Mouse (Mus musculus) spleen, embryonic (tissue): Measurements from ENCODE around the gene Cd82.

ENCODE experiments used
- CTCF ChIA-PET: fragments of 350-600 bp; sonication (Branson Sonifier 250); formaldehyde crosslinking; loops from one replicate; lab custom pipeline; 2022; lab: Charles Lee

Gene Cd82

DNA sequence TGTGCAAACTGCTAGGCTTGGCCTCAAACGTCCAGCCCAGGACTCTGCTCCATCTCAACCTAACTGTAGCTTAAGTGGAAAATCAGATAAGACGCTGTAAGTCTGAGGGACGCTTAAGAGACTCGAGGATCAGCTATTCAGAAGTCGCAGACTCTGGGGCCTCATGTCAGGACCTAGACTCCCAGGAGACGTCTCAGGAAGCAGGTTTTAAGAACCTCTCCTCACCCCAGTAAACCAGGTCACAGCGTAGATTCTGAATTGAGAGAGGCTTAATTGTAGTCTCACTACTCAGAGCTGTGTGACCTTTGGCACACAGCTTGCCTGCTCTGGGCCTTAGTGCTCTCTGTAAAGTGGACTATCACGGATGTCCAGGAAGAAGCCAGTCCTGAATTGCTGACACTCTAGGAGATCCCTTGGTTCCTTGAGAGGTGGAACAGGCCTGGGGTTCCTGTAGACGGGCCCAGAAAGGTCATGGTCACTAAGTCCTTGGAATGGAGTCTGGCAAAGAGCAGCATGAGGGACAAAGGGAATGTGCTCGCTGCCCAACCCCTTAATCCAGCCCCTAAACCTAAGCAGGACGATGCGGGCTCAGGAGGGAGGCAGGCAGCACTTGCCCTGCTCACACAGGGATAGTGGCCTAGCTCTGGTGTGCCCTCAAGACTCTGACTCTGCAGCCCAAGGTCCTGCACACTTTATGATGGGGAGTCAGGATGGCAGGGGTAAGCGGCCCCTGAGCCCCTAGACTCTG is 16.2 kb downstream of the Cd82 start:
- CTCF ChIA-PET, result no interaction called here

DNA sequence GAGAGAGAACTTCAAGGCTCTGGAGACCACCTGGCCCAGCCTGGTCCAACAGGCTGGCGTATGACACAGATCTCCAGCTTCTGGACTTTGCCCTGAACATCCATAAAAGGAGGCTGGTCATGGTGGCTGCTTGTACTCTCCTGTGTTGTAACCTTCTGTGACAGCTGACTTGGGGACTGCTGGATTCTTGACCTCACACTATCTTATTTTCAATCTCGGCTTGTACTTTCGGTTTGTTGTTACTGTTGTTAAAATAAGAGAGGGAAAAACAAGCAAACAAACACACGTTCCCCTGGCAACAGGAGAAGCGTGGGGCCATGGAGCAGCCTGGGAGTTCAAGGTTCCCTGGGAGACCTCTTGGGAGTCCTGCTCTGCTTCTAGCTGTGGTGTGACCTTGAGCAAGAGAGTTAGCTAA is 17.7 kb downstream of the Cd82 start:
- CTCF ChIA-PET, result interaction anchor here (0.6 to 1.0 kb wide), 2 partner anchors 27 to 41 kb away, joined by 3 read pairs; no protein-coding TSS in a partner anchor

DNA sequence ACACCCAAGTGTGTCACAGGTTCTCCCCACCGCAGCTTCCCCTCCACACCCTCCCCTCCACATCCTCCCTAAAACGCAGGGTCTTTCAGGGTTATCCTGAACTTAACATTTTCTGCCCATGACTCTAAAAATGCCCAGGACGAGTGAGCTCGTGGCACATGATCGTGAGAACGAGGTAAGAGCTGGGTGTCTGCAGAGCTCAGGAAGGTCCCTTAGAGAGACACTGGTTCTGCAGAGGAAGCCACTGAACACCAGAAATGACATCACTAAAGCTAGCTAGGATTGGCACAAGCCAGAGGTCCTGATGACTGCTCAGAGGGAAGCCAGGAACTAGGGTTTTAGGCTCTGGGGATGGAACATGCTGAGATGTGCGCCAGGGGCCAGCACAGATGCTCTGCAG is 18.7 kb downstream of the Cd82 start:
- CTCF ChIA-PET, result no interaction called here

DNA sequence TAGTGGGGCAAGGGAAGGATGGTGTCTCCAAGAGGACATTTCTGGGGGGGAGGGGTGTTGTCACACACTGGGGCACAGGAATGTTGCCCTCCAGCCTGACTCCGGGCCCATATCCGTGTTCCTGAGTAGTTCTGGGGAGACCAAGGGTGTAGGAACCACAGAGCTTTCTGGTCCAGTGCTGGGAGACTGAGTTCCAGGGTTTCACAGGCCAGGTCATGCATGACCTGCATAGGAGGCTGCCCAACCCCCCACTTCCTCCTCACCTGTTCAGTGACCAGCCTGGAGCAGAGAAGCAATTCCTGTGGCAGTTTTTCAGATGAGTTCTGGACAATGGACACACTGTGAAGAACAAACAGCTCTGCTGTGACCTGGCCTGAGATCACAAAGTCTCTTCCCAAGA is 19.8 kb downstream of the Cd82 start:
- CTCF ChIA-PET, result no interaction called here

DNA sequence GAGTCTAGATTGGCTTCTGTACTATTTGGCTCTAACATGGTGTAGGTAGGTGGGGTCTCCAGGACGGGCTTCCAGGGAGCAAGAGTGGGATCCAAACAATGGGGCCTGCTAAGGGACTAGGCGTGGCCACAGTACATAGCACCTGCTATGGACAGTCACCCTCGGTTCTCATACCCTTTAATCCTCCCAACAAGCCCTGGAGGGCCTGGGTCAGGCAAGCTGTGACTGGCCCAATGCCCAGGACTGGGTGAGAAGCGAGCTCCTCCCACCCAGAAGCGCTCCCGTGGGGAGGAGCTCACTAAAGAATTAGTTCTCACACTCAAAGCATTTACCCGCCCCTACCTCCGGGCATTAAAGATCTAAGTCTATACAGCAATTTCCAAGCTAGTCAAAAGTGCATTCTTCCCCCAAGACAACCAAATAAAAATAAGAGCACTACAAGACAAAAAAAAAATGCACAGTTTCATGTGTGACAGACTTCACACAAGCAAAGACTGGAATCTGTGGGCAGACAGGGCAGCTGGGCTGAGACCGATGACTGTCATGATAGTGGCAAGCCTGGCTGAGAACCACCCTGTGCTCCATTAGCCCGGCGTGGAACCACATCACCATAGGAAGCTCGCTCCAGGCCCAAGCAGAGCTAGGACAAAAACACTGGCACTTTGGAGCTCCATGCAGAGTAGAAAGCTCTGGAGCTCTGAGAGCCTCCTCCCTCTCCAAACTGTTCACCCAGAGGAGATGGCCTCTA is 23.0 kb downstream of the Cd82 start:
- CTCF ChIA-PET, result interaction anchor here (1.2 kb wide), 1 partner anchor 32 kb away, joined by 4 read pairs; no protein-coding TSS in a partner anchor

DNA sequence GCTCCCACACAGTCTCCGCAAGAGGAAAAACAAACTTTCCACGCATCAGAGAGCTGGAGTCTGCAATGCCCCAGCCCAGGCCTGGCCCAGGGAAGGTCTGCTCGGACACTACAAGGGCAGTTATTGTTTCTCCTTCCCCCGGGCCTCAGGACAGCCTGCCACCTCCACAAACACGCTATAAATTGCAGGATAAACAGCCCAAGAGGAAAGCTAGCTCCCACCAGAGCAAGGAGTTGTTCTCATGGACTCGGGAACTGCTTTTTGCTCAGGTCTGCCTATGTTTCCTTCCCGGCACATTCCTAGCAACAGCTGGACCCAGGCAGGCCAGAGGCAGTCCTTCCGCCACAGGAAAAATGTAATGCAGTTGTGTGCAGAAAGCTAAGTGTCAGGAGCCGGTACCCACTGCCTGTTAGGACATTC is 23.6 kb downstream of the Cd82 start:
- CTCF ChIA-PET, result interaction anchor here (1.2 kb wide), 1 partner anchor 33 kb away, joined by 4 read pairs; no protein-coding TSS in a partner anchor

DNA sequence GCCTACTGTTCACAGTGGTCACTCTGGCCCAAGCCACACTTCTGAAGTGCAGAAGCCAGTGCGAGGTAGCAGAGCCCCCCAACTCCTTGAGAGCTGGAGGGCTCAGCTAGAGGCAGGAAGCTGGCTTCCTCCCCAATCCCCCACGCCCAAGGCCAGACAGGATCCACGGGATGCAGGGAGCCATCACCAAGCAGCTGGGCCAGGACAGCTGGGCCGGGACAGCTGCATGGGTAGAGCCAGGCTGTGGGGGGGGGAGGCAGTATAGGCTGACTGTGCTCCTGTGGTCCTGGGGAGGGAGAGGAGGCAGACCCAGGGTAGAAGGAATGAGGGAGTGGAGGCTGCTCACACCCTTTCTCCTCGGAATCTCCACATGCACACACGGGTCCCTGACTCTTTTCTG is 24.6 kb downstream of the Cd82 start:
- CTCF ChIA-PET, result interaction anchor here (0.5 kb wide), 1 partner anchor 975 kb away, joined by 15 read pairs; no protein-coding TSS in a partner anchor

DNA sequence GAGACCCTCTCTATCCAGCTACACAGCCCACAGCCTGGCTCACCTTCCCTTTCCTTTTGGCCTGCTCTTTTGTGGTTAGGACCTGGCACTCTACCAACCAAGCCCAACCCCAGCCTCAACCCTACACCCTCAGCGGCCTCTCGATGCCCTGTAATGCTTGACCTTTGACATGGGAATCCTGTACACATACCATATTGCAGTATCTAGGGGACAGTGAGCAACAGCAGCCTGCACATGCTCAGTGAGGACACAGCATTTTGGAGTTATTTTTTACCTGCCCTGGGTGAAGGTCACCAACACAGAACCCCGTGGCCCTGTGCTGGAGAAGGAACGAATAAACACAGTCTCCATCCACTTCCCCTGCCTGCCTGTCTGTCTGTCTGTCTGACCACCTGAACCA is 27.4 kb downstream of the Cd82 start:
- CTCF ChIA-PET, result no interaction called here

DNA sequence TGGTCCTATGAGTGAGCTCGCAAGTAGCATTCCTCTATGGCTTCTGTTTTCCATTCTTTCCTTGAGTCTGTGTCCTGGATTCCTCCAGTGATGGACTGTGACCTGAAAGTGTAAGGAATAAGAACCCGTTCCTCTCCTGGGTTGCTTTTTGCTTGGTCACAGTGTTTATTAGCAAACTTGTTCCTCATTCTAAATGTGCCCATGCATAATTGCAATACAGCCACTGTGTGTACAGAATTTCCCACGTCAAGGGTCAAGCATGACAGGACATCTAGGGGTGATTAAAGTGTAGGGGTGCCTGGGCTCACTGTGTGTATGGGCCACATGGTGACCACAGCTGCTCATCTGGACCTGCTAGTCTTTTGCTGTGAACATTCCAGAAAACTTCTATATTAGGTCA is 28.0 kb downstream of the Cd82 start:
- CTCF ChIA-PET, result no interaction called here

DNA sequence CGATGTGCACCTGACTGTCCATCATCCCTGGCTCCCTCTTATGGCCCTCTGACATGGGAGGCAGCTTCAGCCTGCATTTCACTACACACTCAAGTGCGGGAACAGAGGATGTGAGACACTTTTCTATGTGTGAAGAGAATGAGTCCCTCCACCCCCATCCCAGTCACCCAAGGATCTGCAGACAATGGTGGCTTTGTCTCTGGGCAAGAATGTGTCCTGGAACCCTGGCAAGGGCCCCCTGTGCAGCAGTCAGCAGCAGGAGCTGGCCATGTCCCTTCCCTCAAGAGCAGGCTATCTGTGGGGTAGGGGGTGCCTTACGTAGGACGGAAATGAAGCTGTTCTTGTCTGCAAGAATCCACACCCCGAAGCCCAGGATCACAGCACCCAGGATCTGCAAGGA is 29.4 kb downstream of the Cd82 start:
- CTCF ChIA-PET, result no interaction called here

DNA sequence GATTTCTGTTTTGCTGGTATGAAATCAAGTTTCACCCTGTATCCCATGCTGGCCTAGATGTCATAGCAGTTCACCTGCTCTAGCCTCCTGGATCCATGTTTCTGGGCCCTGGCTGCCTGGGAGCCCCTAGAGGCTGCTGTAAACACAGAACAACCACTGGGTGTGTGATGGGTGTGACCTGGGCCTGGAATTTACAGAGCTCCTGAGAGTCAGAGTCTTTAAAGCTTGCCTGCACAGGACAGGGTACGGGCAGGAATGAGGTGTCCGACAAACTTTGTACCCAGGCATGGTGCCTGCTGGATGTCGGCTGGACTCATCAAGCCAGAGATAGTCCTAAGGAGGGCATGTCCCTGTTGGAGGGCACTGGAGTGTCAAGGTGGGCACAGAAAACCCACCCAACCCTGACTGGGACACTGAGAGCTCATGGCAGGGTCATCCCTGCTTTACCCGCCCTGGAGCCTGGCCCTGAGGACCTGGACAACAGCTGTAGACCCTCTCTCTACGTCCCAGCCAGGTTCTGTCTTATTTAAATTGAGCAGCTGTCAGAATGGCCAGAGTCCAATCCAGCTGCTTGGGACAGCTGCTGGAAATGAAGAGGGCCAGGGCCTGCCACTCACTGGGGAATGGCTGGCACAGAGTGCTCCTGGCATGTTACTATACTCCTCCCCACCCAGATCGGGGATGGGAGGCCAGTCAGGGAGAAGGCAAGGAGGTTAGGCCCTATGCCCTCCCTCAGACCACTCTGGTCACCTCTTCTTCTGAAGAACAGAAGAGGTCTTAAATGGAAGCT is 30.1 kb downstream of the Cd82 start:
- CTCF ChIA-PET, result no interaction called here

DNA sequence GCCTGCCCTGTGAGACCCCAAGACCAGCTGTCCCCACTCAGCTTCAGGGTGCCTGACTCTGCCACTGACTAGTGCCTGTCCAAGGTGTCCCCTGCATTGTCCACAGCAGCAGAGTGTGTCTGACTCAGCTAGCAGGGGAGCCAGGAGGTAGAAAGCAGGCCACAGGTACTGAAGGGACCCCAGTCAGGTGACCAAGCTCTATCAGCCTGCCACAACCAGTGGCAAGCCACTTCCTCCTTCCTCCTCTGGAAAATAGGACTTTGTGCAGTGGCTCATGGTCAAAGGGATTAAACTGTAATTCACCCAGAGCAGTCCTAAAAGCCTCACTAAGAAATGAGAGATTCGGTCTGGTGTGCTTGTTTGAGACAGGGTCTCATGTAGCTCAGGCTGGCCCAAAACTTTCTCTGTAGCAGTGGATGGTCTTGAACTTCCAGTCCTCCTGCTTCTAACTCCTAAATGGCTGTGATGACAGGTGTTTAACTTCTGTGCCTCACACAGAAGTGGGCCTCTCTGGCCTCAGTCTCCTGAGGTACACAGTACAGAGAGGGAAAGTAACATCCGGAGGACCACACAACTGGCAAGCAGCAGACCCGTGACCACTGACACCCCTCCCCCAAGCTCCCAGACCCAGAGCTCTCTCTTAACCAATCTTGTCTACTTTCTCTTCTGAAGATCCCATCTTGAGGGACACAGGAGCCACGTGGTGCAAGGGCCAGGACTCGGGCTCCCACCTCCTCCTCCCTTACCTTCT is 31.2 kb downstream of the Cd82 start:
- CTCF ChIA-PET, result interaction anchor here (0.5 kb wide), 1 partner anchor 383 kb away, joined by 9 read pairs; no protein-coding TSS in a partner anchor

DNA sequence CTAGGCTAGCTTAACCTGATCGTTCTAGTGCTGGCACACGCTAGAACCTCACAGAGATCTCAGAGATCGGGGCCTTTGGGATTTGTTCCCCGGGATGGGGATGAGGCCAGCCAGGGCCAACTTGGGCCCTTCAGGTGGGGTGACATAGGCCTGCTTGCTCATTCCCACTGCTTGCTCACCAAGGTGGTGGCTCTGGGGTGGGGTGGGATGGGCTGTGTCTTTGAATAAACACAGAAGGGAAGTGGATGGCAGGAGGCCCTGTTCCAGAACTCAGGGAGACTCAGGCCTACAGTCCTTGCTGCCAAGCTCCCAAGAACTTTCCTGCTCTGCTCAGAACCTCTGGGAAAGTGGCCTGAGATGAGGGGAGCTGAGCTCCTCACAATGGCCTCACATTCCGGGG is 31.9 kb downstream of the Cd82 start:
- CTCF ChIA-PET, result interaction anchor here (0.5 kb wide), 1 partner anchor 382 kb away, joined by 9 read pairs; no protein-coding TSS in a partner anchor

DNA sequence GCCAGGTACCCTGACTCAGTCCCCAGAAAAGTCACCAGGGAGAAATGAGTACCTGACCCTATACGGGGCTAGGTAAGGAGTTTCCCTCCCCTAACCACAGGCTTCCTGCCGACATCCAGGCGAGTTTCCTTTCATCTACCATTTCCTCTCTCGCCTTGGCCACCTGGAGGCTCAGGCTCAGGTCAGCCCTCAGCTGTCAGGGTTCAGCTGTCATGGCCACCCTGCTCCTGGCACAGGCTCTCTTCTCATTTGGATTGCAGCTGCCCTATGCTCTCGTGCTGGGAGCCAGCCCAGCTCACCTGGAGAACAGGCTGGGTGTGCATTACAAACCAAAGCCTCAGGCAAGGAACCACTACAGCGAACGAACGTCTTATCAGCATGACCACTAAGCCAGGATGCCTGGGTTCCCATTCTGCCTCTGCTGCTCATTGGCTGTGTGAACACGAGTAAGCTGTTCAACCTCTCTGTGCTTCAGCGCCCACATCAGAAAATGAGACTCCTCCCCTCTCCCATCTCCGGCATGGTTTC is 34.9 kb downstream of the Cd82 start:
- CTCF ChIA-PET, result interaction anchor here (1.3 kb wide), 1 partner anchor 43 kb away, joined by 4 read pairs; no protein-coding TSS in a partner anchor

DNA sequence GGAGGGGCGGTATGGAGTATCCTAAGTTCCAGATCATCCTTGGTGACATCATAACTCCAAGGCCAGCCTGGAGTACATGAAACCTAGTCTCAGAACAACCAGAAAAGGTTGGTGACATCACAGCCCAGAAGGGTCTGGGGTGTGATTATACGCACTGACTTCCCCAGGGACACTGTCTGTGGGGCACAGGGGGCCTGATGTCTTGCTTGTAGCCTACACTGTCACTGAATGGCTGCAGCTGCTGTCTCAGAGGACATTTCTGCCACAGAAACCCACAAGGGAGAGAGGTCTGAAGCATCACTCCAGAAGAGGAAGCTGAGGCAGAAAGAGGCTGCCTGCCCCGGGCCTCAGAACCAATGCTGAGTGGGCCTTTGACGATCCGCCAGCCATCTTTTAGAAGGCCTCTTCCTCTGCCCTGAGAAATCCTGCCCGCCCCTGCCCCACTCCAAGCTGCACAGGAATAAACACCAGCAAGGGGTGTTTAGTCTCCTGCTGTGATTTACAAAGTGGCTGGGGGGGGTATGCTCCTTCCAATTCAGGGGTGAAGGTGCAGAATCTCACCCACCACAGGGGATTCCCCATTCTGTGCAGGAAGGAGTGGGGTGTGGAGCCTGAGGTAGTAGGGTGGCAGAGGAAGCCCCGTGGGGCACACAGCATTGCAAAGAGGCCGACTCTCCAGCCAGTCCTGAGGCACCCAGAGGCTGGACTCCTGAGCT is 35.8 kb downstream of the Cd82 start:
- CTCF ChIA-PET, result interaction anchor here (1.6 kb wide), 1 partner anchor 35 kb away, joined by 4 read pairs; no protein-coding TSS in a partner anchor

DNA sequence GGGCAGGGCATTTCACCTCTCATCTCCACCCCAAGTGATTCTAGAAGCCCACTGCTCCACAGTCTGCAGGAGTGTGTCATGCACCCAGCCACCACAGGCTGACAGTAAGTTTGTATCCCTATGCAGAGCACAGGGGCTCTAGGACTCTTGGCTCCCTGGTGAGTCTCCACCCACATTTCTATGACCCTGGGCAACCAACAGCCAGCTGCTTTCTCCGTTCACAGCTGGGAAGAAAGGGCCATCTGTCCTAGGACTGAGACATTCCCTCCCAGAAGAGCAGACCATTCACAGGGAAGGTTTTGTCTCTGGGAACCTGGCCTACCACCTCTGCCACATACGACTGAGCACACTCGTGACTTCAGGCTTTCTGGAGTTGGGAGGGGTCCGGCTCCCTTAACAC is 37.1 kb downstream of the Cd82 start:
- CTCF ChIA-PET, result interaction anchor here (1.6 kb wide), 1 partner anchor 36 kb away, joined by 4 read pairs; no protein-coding TSS in a partner anchor

DNA sequence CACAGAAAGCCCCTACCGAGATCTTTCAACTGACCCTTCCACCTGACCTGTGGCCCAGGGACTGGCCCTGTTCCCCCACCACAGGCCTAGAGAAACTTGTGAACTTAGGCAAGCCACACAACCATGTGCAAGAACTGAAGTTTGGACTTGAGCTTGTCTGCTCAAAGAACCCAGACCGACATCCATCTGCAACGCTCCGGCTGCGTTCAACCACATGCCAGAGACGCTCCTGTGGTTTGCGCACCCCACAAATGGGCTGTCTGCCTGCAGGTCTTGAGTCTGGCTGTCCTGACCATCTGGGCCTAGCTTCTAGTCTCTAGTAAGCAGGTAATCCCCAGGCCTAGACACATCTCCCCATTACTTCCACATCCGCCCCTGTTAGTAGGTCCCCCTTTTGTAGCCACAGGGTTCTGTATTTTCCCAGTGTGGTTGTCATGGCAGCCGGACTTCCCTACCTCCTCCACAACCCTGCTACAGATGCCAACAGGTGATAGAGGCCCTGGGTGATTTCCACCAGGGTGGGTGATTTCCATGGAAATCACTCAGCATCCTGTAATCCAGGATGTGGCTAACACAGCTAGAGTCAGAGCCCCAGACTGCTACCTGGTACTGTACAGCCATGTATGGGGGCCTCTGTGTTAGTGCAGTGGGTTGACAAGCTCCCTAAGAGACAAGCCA is 38.5 kb downstream of the Cd82 start:
- CTCF ChIA-PET, result no interaction called here

DNA sequence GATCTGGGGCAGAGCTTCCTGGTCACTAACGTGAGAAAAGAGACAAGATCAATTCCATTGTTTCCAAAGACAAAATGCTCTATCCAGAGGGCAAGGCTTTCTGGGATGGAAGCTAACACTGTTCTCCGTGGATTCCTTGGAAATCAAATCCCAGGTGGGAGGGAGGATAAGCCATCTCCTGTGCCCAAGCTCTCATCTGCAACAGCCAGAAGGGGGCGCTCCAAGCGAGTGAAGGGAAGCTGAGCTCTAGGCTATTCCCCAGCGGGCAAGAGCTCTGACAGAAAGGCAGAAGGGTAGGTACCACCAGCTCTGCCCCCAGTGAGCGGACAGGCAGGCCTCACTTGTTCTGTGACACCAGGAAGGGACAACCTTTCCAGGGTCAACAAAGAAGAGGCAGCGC is 41.6 kb downstream of the Cd82 start:
- CTCF ChIA-PET, result interaction anchor here (0.8 to 8.9 kb wide), 6 partner anchors 9 to 51 kb away, joined by 3 to 54 read pairs (median 5); no protein-coding TSS in a partner anchor

DNA sequence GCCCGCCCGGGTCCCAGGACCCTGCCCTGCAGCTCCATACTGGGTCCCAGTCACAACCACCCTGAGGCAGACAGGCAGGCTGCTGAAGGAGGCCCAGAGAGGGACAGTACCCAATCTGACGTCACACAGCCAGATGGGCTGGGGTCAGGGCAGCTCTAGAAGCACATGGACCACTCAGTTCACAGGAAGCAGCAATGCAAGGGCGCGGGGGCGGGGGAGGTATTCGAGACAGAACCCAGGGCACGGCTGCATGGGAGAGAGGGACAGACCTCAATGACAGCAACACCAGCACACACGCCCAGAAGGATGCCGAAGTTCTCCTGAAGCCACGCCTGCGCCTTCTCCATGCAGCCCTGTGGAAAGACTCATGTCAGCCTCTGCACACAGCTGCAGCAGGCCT is 43.0 kb downstream of the Cd82 start:
- CTCF ChIA-PET, result interaction anchor here (0.9 to 8.9 kb wide), 6 partner anchors 11 to 53 kb away, joined by 3 to 54 read pairs (median 5); partner anchors contain the start of gene Cd82
